Mouse (Mus musculus) liver, embryonic 12.5 days (tissue): Measurements from ENCODE around the gene Iqschfp. TPM values are rescaled to one million over a fixed set of nuclear protein-coding genes. Genes with fewer than 3 reads are reported as not detected.

Experiments used
- ATAC-seq: fragments of 200-750 bp; cut with Nextera tagmentation; 2 replicates; pipeline ENCODE4 v1.8.0; 2017; ENCODE audit warnings: moderate number of reproducible peaks, mild to moderate bottlenecking, moderate library complexity
- H3K27ac ChIP-seq: fragments of 300-500 bp; sonication (generic); 2 replicates; pipeline ENCODE4 v1.5.1; 2016; ENCODE audit warnings: mild to moderate bottlenecking
- H3K27me3 ChIP-seq: fragments of 300-500 bp; sonication (generic); replicated peaks from 2 replicates; pipeline ENCODE4 v1.6.1; 2016; ENCODE audit warnings: mild to moderate bottlenecking, moderate library complexity
- H3K36me3 ChIP-seq: fragments of 300-500 bp; sonication (generic); 2 replicates; pipeline ENCODE4 v1.6.1; 2016; ENCODE audit warnings: mild to moderate bottlenecking, moderate library complexity
- H3K4me1 ChIP-seq: fragments of 300-500 bp; sonication (generic); 2 replicates; pipeline ENCODE4 v1.6.1; 2016
- H3K4me2 ChIP-seq: fragments of 300-500 bp; sonication (generic); 2 replicates; pipeline ENCODE4 v1.6.1; 2016; ENCODE audit warnings: mild to moderate bottlenecking, moderate library complexity
- H3K4me3 ChIP-seq: fragments of 300-500 bp; sonication (generic); 2 replicates; pipeline ENCODE4 v1.5.1; 2016; ENCODE audit warnings: mild to moderate bottlenecking, moderate library complexity
- H3K9ac ChIP-seq: fragments of 300-500 bp; sonication (generic); 2 replicates; pipeline ENCODE4 v1.6.1; 2016; ENCODE audit warnings: mild to moderate bottlenecking, moderate library complexity
- H3K9me3 ChIP-seq: fragments of 300-500 bp; sonication (generic); replicated peaks from 2 replicates; pipeline ENCODE4 v1.6.1; 2016; ENCODE audit warnings: mild to moderate bottlenecking, moderate library complexity
- WGBS: fragments of 180-500 bp; shearing (Covaris S2); methylation state at CpG from one replicate; pipeline ENCODE4 v1.1.7; 2016; ENCODE audit not compliant: insufficient replicate concordance; 5-methylcytosine and 5-hydroxymethylcytosine counted together
- polyA plus RNA-seq: library from polyadenylated mRNA; unstranded; fragments of >200 nt; fragmentation: Nextera tagmentation; extraction: Ambion mirVana; gene quantifications from 2 replicates; pipeline ENCODE4 v1.2.1, GENCODE M21; 2016

The Iqschfp gene
- polyA plus RNA-seq: not detected in 2 replicates

DNA sequence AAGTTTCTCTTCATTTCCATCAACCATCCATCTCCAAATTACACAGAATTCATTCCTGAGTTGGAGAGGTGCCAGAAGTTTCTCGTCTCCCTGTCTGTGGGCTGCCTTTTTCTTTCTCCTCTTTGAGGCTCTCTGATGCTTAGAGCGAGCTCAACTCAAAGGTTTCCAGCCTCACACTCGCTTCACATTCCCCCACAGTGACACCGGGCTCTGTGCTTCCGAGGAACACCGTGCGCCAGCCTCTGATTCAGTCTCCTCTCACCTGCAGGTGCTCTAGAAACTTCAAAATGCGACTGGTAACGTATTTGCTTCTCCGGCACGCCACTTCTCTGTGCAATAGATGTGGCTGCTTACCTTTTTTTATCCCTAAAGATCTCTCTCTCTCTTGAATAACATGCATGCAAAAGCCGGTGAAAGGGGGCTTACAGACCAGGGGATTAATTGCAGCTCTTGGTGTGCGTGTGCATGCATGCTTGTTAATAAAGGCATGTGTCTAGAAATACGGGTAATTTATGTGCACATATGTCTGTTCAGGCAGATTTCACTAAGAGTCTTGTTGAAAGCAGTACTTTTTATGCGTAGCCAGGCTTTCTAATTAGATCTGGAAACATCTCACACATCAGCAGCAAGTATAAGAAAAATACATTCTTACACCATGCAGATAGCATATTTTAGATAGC, at the start of gene Iqschfp, which contains the start of gene Iqcj:
TSS of gene Iqschfp (plus strand) at position 207 of the 680 bp plus-strand sequence.
TSS of gene Iqcj (plus strand) at position 195 of the 680 bp plus-strand sequence.
- H3K9me3 ChIP-seq: no peaks in the 10 kb centered on the region
- H3K4me1 ChIP-seq: no peaks in the 10 kb centered on the region
- H3K4me2 ChIP-seq: no peak within 1 kb of the TSS
- no peak within 1 kb of the TSS for H3K27ac ChIP-seq
- no peaks in the 10 kb centered on the region for H3K36me3 ChIP-seq
- no peak within 1 kb of the TSS for H3K9ac ChIP-seq
- no peak within 1 kb of the TSS for H3K4me3 ChIP-seq
- no peaks in the 10 kb centered on the region for H3K27me3 ChIP-seq
- no peak for ATAC-seq
- WGBS: 61% methylated on average over 15 of the region's 15 CpGs

DNA sequence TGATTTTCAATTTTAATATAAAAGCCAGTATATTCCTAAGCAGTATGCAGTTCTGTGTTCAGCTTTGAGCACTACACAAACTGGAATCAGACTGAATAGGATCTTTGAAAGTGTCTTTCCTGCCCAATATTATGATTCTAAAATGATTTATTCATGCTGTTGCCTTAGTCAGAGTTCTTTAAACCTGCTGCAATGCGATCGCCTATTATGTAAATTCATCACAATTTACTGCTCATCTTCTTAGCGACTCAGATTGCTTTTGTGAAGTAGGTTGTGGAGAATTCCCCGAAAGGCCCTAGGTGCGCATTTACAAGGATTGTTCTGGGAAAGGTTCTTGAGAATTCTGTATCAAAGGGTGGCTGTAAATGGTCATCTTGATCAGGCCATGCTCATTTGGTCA, 39.6 kb upstream of the Iqschfp start:
- WGBS: 73% methylated on average over 5 of the region's 5 CpGs
- Histone ChIP-seq H3K9ac (no peak overlapping the region), H3K4me3 (no peak overlapping the region)

GRCm38 (mm10) chr3:67861524-67861923, 30.5 kb upstream of the Iqschfp start:
- H3K9me3 ChIP-seq: no peaks in the 10 kb centered on the region
- H3K9ac ChIP-seq: no peak overlapping the region
- H3K27ac ChIP-seq: no peak overlapping the region
- no peak overlapping the region for H3K4me2 ChIP-seq
- 65% methylated on average over 3 of the region's 3 CpGs for WGBS
- H3K27me3 ChIP-seq: no peaks in the 10 kb centered on the region
- ATAC-seq: no peak
- no peaks in the 10 kb centered on the region for H3K36me3 ChIP-seq
- H3K4me3 ChIP-seq: no peak overlapping the region
- no peaks in the 10 kb centered on the region for H3K4me1 ChIP-seq

More for the DNA sequence above, 39.6 kb upstream of the Iqschfp start:
- no peak overlapping the region for H3K4me2 ChIP-seq
- no peak overlapping the region for H3K27ac ChIP-seq
- no peaks in the 10 kb centered on the region for H3K36me3 ChIP-seq
- no peaks in the 10 kb centered on the region for H3K4me1 ChIP-seq
- no peak for ATAC-seq
- no peaks in the 10 kb centered on the region for H3K9me3 ChIP-seq
- H3K27me3 ChIP-seq: no peaks in the 10 kb centered on the region

DNA sequence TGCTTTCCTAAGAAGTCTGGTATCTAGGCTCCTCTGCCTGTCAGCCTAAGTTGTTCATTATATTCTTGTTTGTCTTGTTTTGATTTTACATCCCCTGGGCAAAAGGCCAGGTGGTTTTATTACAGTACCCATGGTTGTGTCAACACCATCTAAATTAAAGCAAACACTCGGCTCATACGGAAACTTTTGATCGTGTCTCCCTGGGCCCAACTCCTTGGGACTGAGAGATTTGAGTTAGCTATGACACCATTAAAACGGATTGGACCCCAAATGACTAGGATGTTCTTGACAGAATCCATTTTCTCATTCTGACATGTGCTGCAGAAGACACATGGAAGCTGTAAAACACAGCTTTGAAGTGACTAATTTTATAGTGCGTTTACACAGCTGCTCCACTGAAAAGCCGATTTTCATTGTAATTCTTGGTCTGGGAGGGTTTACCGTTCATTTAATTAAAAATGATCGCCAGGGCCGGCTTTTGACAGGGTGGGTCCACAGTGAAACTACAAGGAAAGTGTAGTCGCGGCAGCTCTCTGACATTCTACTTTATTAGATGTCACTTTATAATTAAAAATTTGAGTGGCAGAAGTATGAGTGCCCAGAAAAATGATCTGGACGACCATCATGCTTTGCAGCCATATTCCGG, 24.5 kb upstream of the Iqschfp start:
- Histone ChIP-seq H3K36me3 (no peaks in the 10 kb centered on the region), H3K27me3 (no peaks in the 10 kb centered on the region), H3K4me1 (no peaks in the 10 kb centered on the region), H3K9ac (no peak overlapping the region), H3K4me2 (no peak overlapping the region), H3K4me3 (no peak overlapping the region), H3K27ac (no peak overlapping the region), H3K9me3 (no peaks in the 10 kb centered on the region)
- no peak for ATAC-seq
- WGBS: 67% methylated on average over 13 of the region's 13 CpGs

DNA sequence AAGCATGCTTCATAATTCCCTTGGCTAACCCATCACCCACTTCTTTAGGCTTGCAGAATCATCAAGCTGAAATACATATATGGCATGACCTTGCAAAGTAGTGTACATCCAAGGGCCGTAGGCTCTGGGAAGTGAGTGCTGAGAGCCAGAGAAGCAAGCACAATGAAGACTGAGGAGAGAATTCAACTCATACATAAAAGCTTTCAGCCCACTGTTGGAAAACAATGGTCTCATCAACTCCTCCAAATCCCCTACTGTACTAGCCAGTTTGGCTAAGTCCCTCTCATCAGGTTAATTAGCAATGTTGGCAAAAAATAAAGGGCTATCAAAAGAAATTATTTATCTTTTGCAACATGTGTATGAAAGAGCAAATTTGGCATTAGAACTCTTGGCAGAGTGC, 22.6 kb upstream of the Iqschfp start:
- Histone ChIP-seq H3K36me3 (no peaks in the 10 kb centered on the region), H3K4me1 (no peaks in the 10 kb centered on the region), H3K9ac (no peak overlapping the region), H3K9me3 (no peaks in the 10 kb centered on the region), H3K4me2 (no peak overlapping the region), H3K27me3 (no peaks in the 10 kb centered on the region), H3K4me3 (no peak overlapping the region), H3K27ac (no peak overlapping the region)
- no peak for ATAC-seq
- WGBS: 58% methylated on average over 1 of the region's 1 CpGs

- no peak overlapping the region for H3K27ac ChIP-seq
- H3K4me3 ChIP-seq: no peak overlapping the region
- no peaks in the 10 kb centered on the region for H3K4me1 ChIP-seq
- H3K9ac ChIP-seq: no peak overlapping the region
- H3K9me3 ChIP-seq: no peaks in the 10 kb centered on the region
- H3K4me2 ChIP-seq: no peak overlapping the region
- 54% methylated on average over 4 of the region's 4 CpGs for WGBS
- ATAC-seq: no peak
- no peaks in the 10 kb centered on the region for H3K36me3 ChIP-seq
- H3K27me3 ChIP-seq: no peaks in the 10 kb centered on the region
Measured at GRCm38 (mm10) chr3:67877253-67877652, 14.8 kb upstream of the Iqschfp start.

- 51% methylated on average over 3 of the region's 3 CpGs for WGBS
- Histone ChIP-seq H3K9me3 (no peaks in the 10 kb centered on the region), H3K9ac (no peak overlapping the region), H3K27me3 (no peaks in the 10 kb centered on the region), H3K4me3 (no peak overlapping the region), H3K4me1 (no peaks in the 10 kb centered on the region), H3K36me3 (no peaks in the 10 kb centered on the region), H3K4me2 (no peak overlapping the region), H3K27ac (no peak overlapping the region)
- no peak for ATAC-seq
Measured at GRCm38 (mm10) chr3:67884335-67884734, 7.7 kb upstream of the Iqschfp start.

DNA sequence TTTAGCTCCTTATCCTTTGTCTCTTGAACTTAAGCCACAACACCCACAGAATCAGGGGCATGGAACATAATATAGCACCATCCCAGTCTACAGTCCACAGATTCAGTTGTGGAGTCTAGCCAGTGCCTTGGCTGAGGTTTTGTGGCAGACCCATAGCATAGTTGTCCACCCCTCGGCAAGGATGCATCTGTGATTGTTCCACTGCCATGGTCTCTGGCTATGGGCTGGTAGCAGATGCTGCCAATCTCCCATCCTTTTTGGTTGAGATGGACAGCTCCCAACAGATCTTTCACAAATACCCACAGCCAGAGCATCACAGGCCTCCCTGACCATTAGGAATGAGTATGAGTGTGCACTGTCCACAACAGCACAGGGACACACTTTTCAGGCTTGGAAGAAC, 5.9 kb upstream of the Iqschfp start:
- Histone ChIP-seq H3K27ac (no peak overlapping the region), H3K27me3 (no peaks in the 10 kb centered on the region), H3K36me3 (no peaks in the 10 kb centered on the region), H3K4me2 (no peak overlapping the region), H3K4me1 (no peaks in the 10 kb centered on the region), H3K4me3 (no peak overlapping the region), H3K9me3 (no peaks in the 10 kb centered on the region), H3K9ac (no peak overlapping the region)
- WGBS: 46% methylated on average over 1 of the region's 1 CpGs
- no peak for ATAC-seq

- Histone ChIP-seq H3K9ac (no peak overlapping the region), H3K36me3 (no peaks in the 10 kb centered on the region), H3K4me1 (no peaks in the 10 kb centered on the region), H3K4me2 (no peak overlapping the region), H3K4me3 (no peak overlapping the region), H3K9me3 (no peaks in the 10 kb centered on the region), H3K27ac (no peak overlapping the region), H3K27me3 (no peaks in the 10 kb centered on the region)
- no peak for ATAC-seq
Measured at GRCm38 (mm10) chr3:67887251-67887650, 4.8 kb upstream of the Iqschfp start.

GRCm38 (mm10) chr3:67892768-67893167, 736 bp downstream of the Iqschfp start:
- 86% methylated on average over 10 of the region's 10 CpGs for WGBS
- no peak overlapping the region for H3K9ac ChIP-seq
- H3K4me1 ChIP-seq: no peaks in the 10 kb centered on the region
- H3K9me3 ChIP-seq: no peaks in the 10 kb centered on the region
- no peaks in the 10 kb centered on the region for H3K27me3 ChIP-seq
- H3K27ac ChIP-seq: no peak overlapping the region
- H3K36me3 ChIP-seq: no peaks in the 10 kb centered on the region
- ATAC-seq: no peak
- H3K4me2 ChIP-seq: no peak overlapping the region
- no peak overlapping the region for H3K4me3 ChIP-seq

GRCm38 (mm10) chr3:67902517-67902916, 10.5 kb downstream of the Iqschfp start:
- no peak for ATAC-seq
- no peaks in the 10 kb centered on the region for H3K4me1 ChIP-seq
- no peaks in the 10 kb centered on the region for H3K9me3 ChIP-seq
- no peak overlapping the region for H3K4me2 ChIP-seq
- H3K27me3 ChIP-seq: no peaks in the 10 kb centered on the region
- no peaks in the 10 kb centered on the region for H3K36me3 ChIP-seq
- no peak overlapping the region for H3K4me3 ChIP-seq
- 68% methylated on average over 4 of the region's 4 CpGs for WGBS
- no peak overlapping the region for H3K9ac ChIP-seq
- no peak overlapping the region for H3K27ac ChIP-seq

DNA sequence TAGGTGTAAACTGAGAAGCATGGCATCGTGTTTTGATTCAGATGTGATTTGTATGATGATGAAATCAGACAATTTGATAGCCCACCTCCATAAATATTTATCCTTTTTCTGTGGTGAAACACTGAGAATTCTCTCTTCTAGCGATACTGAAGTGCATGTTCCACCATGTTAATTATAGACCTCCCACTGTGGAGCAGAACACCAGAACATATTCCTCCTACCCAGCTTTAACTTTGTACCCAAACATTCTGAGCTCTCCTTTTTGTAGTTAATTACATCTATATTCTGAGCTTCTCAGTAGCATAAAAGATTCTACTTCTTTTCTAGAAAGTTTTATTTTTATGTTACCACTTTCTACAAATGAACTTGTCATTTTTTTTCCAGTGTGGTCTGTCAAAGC, 16.6 kb downstream of the Iqschfp start:
- H3K36me3 ChIP-seq: no peaks in the 10 kb centered on the region
- H3K9ac ChIP-seq: no peak overlapping the region
- H3K27me3 ChIP-seq: no peaks in the 10 kb centered on the region
- H3K4me3 ChIP-seq: no peak overlapping the region
- WGBS: 61% methylated on average over 2 of the region's 2 CpGs
- no peak overlapping the region for H3K27ac ChIP-seq
- H3K4me1 ChIP-seq: no peaks in the 10 kb centered on the region
- no peak overlapping the region for H3K4me2 ChIP-seq
- ATAC-seq: no peak
- H3K9me3 ChIP-seq: no peaks in the 10 kb centered on the region
